Mouse (Mus musculus): ENCODE data around the gene Rab13. TPM values are rescaled to one million over a fixed set of nuclear protein-coding genes. Genes with fewer than 3 reads are reported as not detected.
A peak's percentile ranks its signal among the peaks of the same experiment; 100 is the strongest.

Rab13 gene
- polyA plus RNA-seq, 1 experiment from 2014 or later, result 21.7 TPM

DNA sequence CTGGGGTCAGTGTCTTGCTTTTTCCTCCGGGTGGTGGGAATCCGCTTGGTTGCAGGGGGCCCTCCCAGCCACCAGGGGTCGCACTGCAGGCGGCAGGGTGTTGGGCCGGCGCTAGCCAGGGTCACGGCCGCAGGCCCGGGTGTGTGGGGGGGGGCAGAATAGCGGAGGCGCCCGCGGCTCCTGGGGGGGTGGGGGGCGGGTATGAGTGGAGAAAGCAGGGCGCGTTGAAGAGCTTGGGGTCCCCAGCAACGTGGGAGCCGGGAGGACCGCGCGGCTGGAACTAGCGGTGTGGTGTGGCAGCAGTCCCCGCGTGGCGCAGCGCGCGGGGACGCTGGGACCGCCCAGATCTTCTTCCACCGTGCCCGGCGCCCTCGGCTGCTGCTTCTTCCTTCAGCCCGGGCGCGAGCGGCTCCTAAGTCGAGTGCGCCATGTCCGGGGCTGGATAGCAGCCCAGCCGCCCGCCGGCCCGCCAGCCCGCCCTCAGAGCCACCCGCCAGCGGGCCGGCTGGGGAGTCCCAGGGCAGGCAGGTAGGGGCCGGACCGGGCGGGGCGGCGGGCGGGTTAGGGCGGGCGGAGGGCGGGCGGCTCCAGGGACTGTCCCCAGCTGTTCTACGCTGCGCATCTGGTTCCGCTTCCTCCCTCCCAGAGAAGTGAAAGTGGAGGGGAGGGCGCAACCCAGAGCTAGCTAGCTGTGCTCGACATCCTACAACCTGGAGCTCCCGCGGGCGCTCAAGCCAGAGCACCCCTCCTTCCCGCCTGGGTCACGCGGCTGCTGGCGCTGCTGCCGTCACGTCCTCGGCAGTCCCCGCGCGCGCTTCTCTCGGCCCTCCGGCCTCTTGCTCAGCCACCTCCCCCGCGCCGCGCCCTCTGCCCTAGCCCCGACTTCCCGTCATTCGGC, 51.8 kb downstream of the Rab13 start, which contains the start of gene Dennd4b:
Gene Dennd4b, plus strand, starts transcription at position 152 of the 898 bp plus-strand sequence.
- Histone ChIP-seq H3K4me3 (replicated peaks; ENCODE audit: low read length) (peak within 1 kb of the TSS; percentile 86), H3K27me3 (replicated peaks; ENCODE audit: control insufficient read depth, insufficient read depth, low read length) (no peaks in the 10 kb centered on the region), H3K9ac (replicated peaks; ENCODE audit: low read depth, low read length) (peak within 1 kb of the TSS; percentile 88), H3K36me3 (ENCODE audit: control insufficient read depth, insufficient read depth) (peaks cover 22% of the 10 kb centered on the region), H3K9me3 (ENCODE audit: control insufficient read depth, low read length) (no peaks in the 10 kb centered on the region), H3K4me1 (replicated peaks; ENCODE audit: control insufficient read depth, insufficient read depth, low read length) (peaks cover 12% of the 10 kb centered on the region), H3K4me2 (ENCODE audit: low read length) (peak within 1 kb of the TSS; percentile 86), H3K27ac (ENCODE audit: low read length) (peak within 1 kb of the TSS; percentile 89)
- ATAC-seq, result peak; percentile 85
- WGBS, result under 1% methylated on average over 80 of the region's 87 CpGs

GRCm38 (mm10) chr3:90265932-90266741, 52.6 kb downstream of the Rab13 start:
- H3K4me2 ChIP-seq (ENCODE audit: low read length), result peak overlapping the region; percentile 86
- H3K4me1 ChIP-seq (replicated peaks; ENCODE audit: control insufficient read depth, insufficient read depth, low read length), result peaks cover 12% of the 10 kb centered on the region
- peak overlapping the region; percentile 89 for H3K27ac ChIP-seq (ENCODE audit: low read length)
- 29% methylated on average over 16 of the region's 16 CpGs for WGBS
- H3K27me3 ChIP-seq (replicated peaks; ENCODE audit: control insufficient read depth, insufficient read depth, low read length), result no peaks in the 10 kb centered on the region
- H3K9me3 ChIP-seq (ENCODE audit: control insufficient read depth, low read length), result no peaks in the 10 kb centered on the region
- peak overlapping the region; percentile 88 for H3K9ac ChIP-seq (replicated peaks; ENCODE audit: low read depth, low read length)
- H3K4me3 ChIP-seq (replicated peaks; ENCODE audit: low read length), result peak overlapping the region; percentile 86
- ATAC-seq, result no peak; the same call in 1 of the 2 replicates
- peaks cover 18% of the 10 kb centered on the region for H3K36me3 ChIP-seq (ENCODE audit: control insufficient read depth, insufficient read depth)

DNA sequence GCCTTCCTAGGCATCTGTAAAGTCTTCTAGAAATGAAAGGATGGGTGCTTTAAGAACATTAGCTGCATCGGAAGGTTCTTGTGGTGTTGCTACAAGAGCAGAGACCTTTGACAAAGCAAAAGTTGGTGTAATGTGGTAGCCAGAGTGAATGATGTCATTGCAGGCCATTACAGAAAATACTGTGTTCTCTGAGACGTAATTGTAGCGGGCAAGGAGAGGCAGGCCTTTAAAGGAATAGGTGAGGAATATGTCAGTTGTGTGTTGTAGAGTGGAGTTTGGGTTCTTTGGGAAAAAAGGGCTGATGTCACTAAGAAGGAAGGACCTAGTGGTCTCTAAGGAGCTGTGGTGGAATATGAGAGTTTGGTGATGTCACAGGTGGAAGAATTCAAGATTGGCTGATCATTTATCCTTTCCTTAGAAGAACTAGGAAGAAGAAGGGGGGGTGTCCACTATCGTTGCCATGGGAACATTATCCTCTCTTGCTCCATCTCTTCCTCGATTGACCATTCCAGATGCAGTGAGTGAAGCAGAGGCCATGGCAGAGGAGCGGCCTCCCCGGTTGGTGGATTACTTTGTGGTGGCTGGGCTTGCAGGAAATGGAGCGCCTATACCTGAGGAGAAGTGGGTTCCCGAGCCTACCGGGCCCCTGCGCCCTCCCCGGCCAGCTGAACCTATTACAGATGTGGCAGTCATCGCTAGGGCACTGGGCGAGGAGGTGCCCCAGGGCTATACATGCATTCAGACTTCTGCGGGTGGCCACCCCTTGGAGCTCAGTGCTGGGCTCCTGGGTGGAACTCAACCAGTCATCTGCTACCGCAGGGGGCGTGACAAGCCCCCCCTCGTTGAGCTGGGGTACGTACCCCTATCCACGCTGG, 53.6 kb downstream of the Rab13 start:
- Histone ChIP-seq H3K9me3 (ENCODE audit: control insufficient read depth, low read length) (no peaks in the 10 kb centered on the region), H3K9ac (replicated peaks; ENCODE audit: low read depth, low read length) (no peak overlapping the region), H3K27ac (ENCODE audit: low read length) (no peak overlapping the region), H3K4me2 (ENCODE audit: low read length) (no peak overlapping the region), H3K4me1 (replicated peaks; ENCODE audit: control insufficient read depth, insufficient read depth, low read length) (peaks cover 12% of the 10 kb centered on the region), H3K4me3 (replicated peaks; ENCODE audit: low read length) (no peak overlapping the region), H3K36me3 (ENCODE audit: control insufficient read depth, insufficient read depth) (peaks cover 14% of the 10 kb centered on the region), H3K27me3 (replicated peaks; ENCODE audit: control insufficient read depth, insufficient read depth, low read length) (no peaks in the 10 kb centered on the region)
- ATAC-seq, result no peak
- WGBS, result 93% methylated on average over 20 of the region's 20 CpGs

DNA sequence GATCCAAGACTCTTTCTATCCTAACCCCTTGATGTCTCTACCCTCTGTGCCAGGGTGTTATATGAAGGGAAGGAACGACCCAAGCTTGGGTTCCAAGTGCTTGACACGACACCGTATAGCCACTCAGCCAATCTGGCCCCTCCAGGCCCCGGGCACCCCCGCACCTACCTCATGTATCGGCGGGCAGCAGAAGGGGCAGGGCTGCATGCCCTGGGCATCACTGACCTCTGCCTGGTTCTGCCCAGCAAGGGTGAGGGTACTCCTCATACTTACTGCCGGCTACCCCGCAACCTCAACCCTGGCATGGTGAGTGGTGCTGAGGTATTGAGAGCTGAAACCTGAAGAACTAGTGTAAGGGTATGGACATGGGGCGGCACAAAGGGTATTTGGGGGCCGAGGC, 54.7 kb downstream of the Rab13 start:
- no peaks in the 10 kb centered on the region for H3K27me3 ChIP-seq (replicated peaks; ENCODE audit: control insufficient read depth, insufficient read depth, low read length)
- no peak for ATAC-seq
- peaks cover 11% of the 10 kb centered on the region for H3K36me3 ChIP-seq (ENCODE audit: control insufficient read depth, insufficient read depth)
- H3K4me1 ChIP-seq (replicated peaks; ENCODE audit: control insufficient read depth, insufficient read depth, low read length), result peaks cover 12% of the 10 kb centered on the region
- 97% methylated on average over 11 of the region's 11 CpGs for WGBS
- H3K27ac ChIP-seq (ENCODE audit: low read length), result no peak overlapping the region
- no peaks in the 10 kb centered on the region for H3K9me3 ChIP-seq (ENCODE audit: control insufficient read depth, low read length)
- no peak overlapping the region for H3K9ac ChIP-seq (replicated peaks; ENCODE audit: low read depth, low read length)
- no peak overlapping the region for H3K4me2 ChIP-seq (ENCODE audit: low read length)
- no peak overlapping the region for H3K4me3 ChIP-seq (replicated peaks; ENCODE audit: low read length)

DNA sequence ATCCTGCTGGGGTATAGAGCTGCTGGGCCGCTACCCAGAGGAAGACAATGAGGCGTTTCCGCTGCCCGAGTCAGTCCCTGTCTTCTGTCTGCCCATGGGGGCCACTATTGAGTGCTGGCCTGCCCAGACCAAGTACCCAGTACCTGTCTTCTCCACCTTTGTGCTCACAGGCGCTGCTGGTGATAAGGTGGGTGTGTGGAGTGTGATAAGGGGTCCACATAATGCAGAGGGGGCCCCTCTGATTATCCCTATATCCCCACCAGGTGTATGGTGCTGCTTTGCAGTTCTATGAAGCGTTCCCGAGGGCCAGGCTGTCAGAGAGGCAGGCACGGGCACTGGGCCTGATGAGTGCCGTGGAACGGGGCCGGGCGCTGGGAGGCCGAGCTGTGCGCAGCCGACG, 55.5 kb downstream of the Rab13 start:
- Histone ChIP-seq H3K9ac (replicated peaks; ENCODE audit: low read depth, low read length) (no peak overlapping the region), H3K4me2 (ENCODE audit: low read length) (no peak overlapping the region), H3K27ac (ENCODE audit: low read length) (no peak overlapping the region), H3K27me3 (replicated peaks; ENCODE audit: control insufficient read depth, insufficient read depth, low read length) (no peaks in the 10 kb centered on the region), H3K9me3 (ENCODE audit: control insufficient read depth, low read length) (no peaks in the 10 kb centered on the region), H3K4me3 (replicated peaks; ENCODE audit: low read length) (no peak overlapping the region), H3K4me1 (replicated peaks; ENCODE audit: control insufficient read depth, insufficient read depth, low read length) (peaks cover 12% of the 10 kb centered on the region), H3K36me3 (ENCODE audit: control insufficient read depth, insufficient read depth) (peaks cover 5% of the 10 kb centered on the region)
- no peak for ATAC-seq
- WGBS, result 82% methylated on average over 16 of the region's 16 CpGs

- no peak overlapping the region for H3K9ac ChIP-seq (replicated peaks; ENCODE audit: low read depth, low read length)
- WGBS, result 91% methylated on average over 8 of the region's 8 CpGs
These were observed 57.3 kb downstream of the Rab13 start for GRCm38 (mm10) chr3:90270784-90271183.

GRCm38 (mm10) chr3:90272170-90272569, 58.7 kb downstream of the Rab13 start:
- H3K4me3 ChIP-seq (replicated peaks; ENCODE audit: low read length), result no peak overlapping the region
- 76% methylated on average over 9 of the region's 9 CpGs for WGBS
- H3K4me2 ChIP-seq (ENCODE audit: low read length), result no peak overlapping the region
- H3K9me3 ChIP-seq (ENCODE audit: control insufficient read depth, low read length), result no peaks in the 10 kb centered on the region
- H3K9ac ChIP-seq (replicated peaks; ENCODE audit: low read depth, low read length), result no peak overlapping the region
- no peak overlapping the region for H3K27ac ChIP-seq (ENCODE audit: low read length)
- no peaks in the 10 kb centered on the region for H3K4me1 ChIP-seq (replicated peaks; ENCODE audit: control insufficient read depth, insufficient read depth, low read length)
- peaks cover 5% of the 10 kb centered on the region for H3K36me3 ChIP-seq (ENCODE audit: control insufficient read depth, insufficient read depth)
- no peaks in the 10 kb centered on the region for H3K27me3 ChIP-seq (replicated peaks; ENCODE audit: control insufficient read depth, insufficient read depth, low read length)
- no peak for ATAC-seq

More at GRCm38 (mm10) chr3:90270784-90271183, 57.3 kb downstream of the Rab13 start:
- Histone ChIP-seq H3K27me3 (replicated peaks; ENCODE audit: control insufficient read depth, insufficient read depth, low read length) (no peaks in the 10 kb centered on the region), H3K4me2 (ENCODE audit: low read length) (no peak overlapping the region), H3K27ac (ENCODE audit: low read length) (no peak overlapping the region), H3K36me3 (ENCODE audit: control insufficient read depth, insufficient read depth) (peaks cover 2% of the 10 kb centered on the region; the same call in 1 of the 2 replicates), H3K9me3 (ENCODE audit: control insufficient read depth, low read length) (no peaks in the 10 kb centered on the region), H3K4me3 (replicated peaks; ENCODE audit: low read length) (no peak overlapping the region), H3K4me1 (replicated peaks; ENCODE audit: control insufficient read depth, insufficient read depth, low read length) (peaks cover 8% of the 10 kb centered on the region)
- ATAC-seq, result no peak

DNA sequence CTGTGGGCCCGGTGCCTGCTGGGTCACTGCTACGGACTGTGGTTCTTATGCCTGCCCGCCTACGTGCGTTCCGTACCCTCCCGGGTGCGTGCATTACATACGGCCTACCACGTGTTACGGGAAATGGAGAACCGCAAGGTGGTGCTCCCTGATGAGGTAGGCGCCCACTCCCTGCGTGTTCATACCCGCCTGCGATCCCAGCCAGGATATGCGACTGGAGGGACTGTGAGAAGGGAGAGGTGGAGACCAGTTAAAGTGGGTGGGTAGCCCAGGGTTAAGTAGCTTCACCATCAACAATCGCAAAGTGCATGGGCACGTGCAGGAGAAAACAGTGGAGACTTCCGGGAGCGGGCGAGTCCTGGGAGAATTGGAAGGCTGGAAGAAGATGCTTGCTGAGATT, 60.4 kb downstream of the Rab13 start:
- Histone ChIP-seq H3K27me3 (replicated peaks; ENCODE audit: control insufficient read depth, insufficient read depth, low read length) (no peaks in the 10 kb centered on the region), H3K4me3 (replicated peaks; ENCODE audit: low read length) (no peak overlapping the region), H3K27ac (ENCODE audit: low read length) (no peak overlapping the region), H3K4me1 (replicated peaks; ENCODE audit: control insufficient read depth, insufficient read depth, low read length) (no peaks in the 10 kb centered on the region), H3K36me3 (ENCODE audit: control insufficient read depth, insufficient read depth) (peaks cover 7% of the 10 kb centered on the region), H3K4me2 (ENCODE audit: low read length) (no peak overlapping the region), H3K9ac (replicated peaks; ENCODE audit: low read depth, low read length) (no peak overlapping the region), H3K9me3 (ENCODE audit: control insufficient read depth, low read length) (no peaks in the 10 kb centered on the region)
- 92% methylated on average over 22 of the region's 22 CpGs for WGBS
- ATAC-seq, result no peak
